Mouse (Mus musculus) cerebellum, adult 2 months (tissue): ENCODE data around the gene Acox3.

Source experiments
- CTCF ChIP-seq: fragments of 200-500 bp; IDR thresholded peaks from 2 replicates; pipeline ENCODE4 v1.5.1; 2011; ENCODE audit warnings: low read depth, mild to moderate bottlenecking, control low read depth, low read length, moderate library complexity, borderline replicate concordance; ENCODE audit not compliant: insufficient read depth
- POLR2A ChIP-seq: fragments of 200-500 bp; IDR thresholded peaks from 2 replicates; pipeline ENCODE4 v1.6.1; 2011; ENCODE audit warnings: low read length, control low read depth, borderline replicate concordance; ENCODE audit not compliant: insufficient read depth

GRCm38 (mm10) chr5:35652872-35653271, 70.0 kb downstream of the Acox3 start:
- TF ChIP-seq CTCF: no peak
- TF ChIP-seq POLR2A: no peak
